Mouse (Mus musculus): ENCODE data around the gene Zwilch. TPM values are rescaled to one million over a fixed set of nuclear protein-coding genes. Genes with fewer than 3 reads are reported as not detected.
A peak's percentile ranks its signal among the peaks of the same experiment; 100 is the strongest.
"Not testable (repeated sequence)": the region's sequence is repeated elsewhere in the genome, so short reads cannot be mapped to it uniquely, and the experiment has no call there.

Gene Zwilch
- polyA plus RNA-seq, 1 experiment: 0.77 TPM

DNA sequence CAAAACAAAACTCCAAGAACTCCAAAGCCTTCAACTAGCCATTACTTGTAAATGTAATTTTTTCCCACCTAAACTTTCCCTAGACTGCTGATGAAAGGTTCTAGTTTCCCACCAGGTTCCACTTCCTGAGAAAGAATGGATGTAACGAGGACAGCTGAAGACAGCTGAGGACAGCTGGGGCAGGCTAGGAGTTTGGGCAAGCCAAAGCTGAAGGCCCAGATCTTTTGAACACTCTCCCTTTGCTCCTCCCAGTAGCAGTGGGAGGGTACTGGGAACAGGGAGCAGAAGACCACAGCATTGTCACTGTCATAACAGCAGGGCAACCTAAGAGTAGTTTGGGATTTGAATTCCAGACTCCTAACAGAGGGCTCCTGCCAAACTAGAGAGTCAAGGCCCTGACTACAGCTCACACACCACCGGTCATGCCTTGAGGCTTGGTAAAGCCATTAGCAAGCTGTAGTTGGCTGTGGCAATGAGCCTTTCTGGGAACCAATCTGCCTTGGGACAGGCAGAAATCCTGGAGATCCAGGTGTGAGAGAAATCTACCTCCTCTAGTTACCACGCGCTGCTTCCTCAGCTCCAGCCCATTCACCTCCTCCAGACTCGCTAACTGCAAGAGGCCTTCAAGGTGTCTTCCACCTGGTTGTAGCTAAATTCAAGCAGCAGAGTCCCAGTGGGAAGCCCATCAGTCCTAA is 25.3 kb upstream of the Zwilch start:
- Histone ChIP-seq H3K4me3 (ENCODE audit: insufficient read depth, low read depth, low read length) (no peak overlapping the region), H3K36me3 (ENCODE audit: control insufficient read depth, insufficient read depth, low read length) (peaks cover 1% of the 10 kb centered on the region; the same call in 1 of the 2 replicates), H3K27me3 (replicated peaks; ENCODE audit: control insufficient read depth, insufficient read depth, low read length) (no peaks in the 10 kb centered on the region), H3K4me1 (ENCODE audit: control insufficient read depth, insufficient read depth, low read length) (no peaks in the 10 kb centered on the region; the same call in 1 of the 2 replicates), H3K27ac (ENCODE audit: insufficient read depth, low read depth, low read length) (no peak overlapping the region)
- TF ChIP-seq POLR2A (IDR thresholded peaks at IDR 0.05; ENCODE audit: low read depth, low read length) (no peak), CTCF (conservative IDR thresholded peaks at IDR 0.05; ENCODE audit: insufficient read depth, insufficient read length, low read depth, low read length) (no peak)
- no peak for DNase-seq
- WGBS: 92% methylated on average over 5 of the region's 5 CpGs

DNA sequence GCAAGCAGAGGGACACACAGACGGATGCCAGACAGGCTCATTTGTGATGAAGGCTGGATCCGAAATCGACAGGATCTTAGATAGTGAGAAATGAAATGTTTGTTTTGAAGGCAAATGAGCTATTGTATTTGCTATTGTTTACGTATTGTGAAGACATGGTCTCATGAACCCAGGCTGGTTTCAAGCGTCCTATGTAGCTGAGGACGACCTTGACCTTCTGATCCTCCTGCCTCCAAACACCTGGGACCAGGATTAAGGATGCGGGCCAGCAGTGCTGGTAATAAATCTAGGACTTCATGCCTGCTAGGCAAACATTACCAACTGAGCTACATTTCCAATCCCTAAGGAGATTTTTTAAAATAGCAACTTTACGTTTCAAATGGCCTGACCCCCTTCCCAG is 24.6 kb upstream of the Zwilch start:
- TF ChIP-seq CTCF (conservative IDR thresholded peaks at IDR 0.05; ENCODE audit: insufficient read depth, insufficient read length, low read depth, low read length): no peak
- no peak for TF ChIP-seq POLR2A (IDR thresholded peaks at IDR 0.05; ENCODE audit: low read depth, low read length)
- H3K4me1 ChIP-seq (ENCODE audit: control insufficient read depth, insufficient read depth, low read length): no peaks in the 10 kb centered on the region; the same call in 1 of the 2 replicates
- H3K4me3 ChIP-seq (ENCODE audit: insufficient read depth, low read depth, low read length): no peak overlapping the region
- 83% methylated on average over 8 of the region's 8 CpGs for WGBS
- no peaks in the 10 kb centered on the region for H3K27me3 ChIP-seq (replicated peaks; ENCODE audit: control insufficient read depth, insufficient read depth, low read length)
- H3K36me3 ChIP-seq (ENCODE audit: control insufficient read depth, insufficient read depth, low read length): peaks cover under 1% of the 10 kb centered on the region; the same call in 1 of the 2 replicates
- DNase-seq: no peak
- no peak overlapping the region for H3K27ac ChIP-seq (ENCODE audit: insufficient read depth, low read depth, low read length)

DNA sequence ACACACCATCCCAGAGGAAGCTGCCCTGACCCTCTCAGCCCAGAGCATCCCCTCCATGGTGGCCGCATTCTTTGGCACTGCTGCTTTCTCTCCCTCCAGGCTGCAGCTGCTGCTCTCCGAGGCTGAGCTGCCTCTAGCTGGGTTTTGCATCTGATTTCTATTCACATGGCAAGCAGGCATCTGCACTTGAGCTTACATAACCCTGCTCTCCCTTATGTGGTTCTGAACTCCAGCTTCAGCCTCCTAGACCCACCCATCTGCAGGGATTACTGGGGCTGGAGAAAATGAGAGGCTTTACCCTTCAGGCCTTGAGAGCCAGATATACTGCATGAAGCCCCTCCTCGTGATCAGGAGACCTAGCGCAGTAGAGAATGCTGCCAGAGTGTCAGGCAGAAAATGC is 22.6 kb upstream of the Zwilch start:
- Histone ChIP-seq H3K27me3 (replicated peaks; ENCODE audit: control insufficient read depth, insufficient read depth, low read length) (no peaks in the 10 kb centered on the region), H3K4me3 (ENCODE audit: insufficient read depth, low read depth, low read length) (no peak overlapping the region), H3K36me3 (ENCODE audit: control insufficient read depth, insufficient read depth, low read length) (no peaks in the 10 kb centered on the region; the same call in 1 of the 2 replicates), H3K27ac (ENCODE audit: insufficient read depth, low read depth, low read length) (no peak overlapping the region), H3K4me1 (ENCODE audit: control insufficient read depth, insufficient read depth, low read length) (no peaks in the 10 kb centered on the region; the same call in 1 of the 2 replicates)
- no peak for TF ChIP-seq POLR2A (IDR thresholded peaks at IDR 0.05; ENCODE audit: low read depth, low read length)
- TF ChIP-seq CTCF (conservative IDR thresholded peaks at IDR 0.05; ENCODE audit: insufficient read depth, insufficient read length, low read depth, low read length): no peak
- no peak for DNase-seq
- WGBS: 82% methylated on average over 4 of the region's 4 CpGs

DNA sequence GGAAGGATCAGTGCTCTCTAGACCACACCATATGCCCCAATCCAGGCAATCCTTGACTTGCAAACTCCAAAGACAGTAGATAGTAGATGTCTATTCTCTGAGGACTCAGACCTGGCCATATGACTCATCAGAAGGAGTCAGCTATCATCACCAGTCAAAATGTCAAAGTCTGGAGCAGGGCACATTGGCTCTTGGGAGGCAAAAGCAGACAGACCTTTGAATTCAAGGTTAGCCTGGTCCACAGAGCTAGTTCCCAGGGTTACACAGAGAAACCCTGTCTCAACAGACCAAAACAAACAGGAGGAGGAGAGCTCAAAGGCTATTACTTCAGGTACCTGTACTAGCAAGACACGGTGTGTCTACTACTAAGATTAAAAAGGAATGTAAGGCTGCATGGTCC is 21.0 kb upstream of the Zwilch start:
- H3K36me3 ChIP-seq (ENCODE audit: control insufficient read depth, insufficient read depth, low read length): no peaks in the 10 kb centered on the region; the same call in 1 of the 2 replicates
- no peaks in the 10 kb centered on the region for H3K4me1 ChIP-seq (ENCODE audit: control insufficient read depth, insufficient read depth, low read length)
- no peak overlapping the region for H3K27ac ChIP-seq (ENCODE audit: insufficient read depth, low read depth, low read length)
- TF ChIP-seq CTCF (conservative IDR thresholded peaks at IDR 0.05; ENCODE audit: insufficient read depth, insufficient read length, low read depth, low read length) (no peak), POLR2A (IDR thresholded peaks at IDR 0.05; ENCODE audit: low read depth, low read length) (no peak)
- DNase-seq: no peak
- no peaks in the 10 kb centered on the region for H3K27me3 ChIP-seq (replicated peaks; ENCODE audit: control insufficient read depth, insufficient read depth, low read length)
- H3K4me3 ChIP-seq (ENCODE audit: insufficient read depth, low read depth, low read length): no peak overlapping the region
- 61% methylated on average over 1 of the region's 1 CpGs for WGBS

DNA sequence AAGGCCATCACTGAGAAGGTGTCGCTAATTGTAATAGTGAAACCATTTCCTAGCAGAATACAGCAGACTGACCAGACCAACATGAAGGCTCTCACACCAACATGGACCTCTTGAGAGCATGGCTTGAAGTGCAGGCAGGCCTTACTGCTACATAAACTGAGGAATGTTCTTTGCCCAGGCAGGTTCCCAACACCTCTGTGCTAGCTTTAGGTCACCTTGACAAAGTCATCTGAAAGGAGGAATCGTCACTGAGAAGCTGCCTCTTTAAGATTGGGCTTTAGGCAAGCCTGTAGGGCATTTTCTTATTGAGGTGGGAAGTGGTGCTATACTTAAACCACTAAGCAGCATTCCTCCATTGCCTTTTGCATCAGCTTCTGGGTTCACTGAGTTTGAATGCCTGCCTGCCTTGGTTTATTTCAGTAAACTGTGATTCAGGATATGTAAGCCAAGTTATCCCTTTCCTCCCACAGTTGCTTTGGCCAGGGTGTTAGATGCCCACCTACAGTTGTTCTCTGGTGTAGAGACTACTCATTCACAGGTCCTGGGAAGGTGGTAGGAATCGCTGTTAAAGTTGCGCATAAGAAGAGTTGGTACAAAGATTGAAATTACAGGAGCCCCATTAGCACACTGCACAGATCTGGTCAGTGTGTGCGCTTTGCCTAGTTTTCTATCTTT is 11.4 kb upstream of the Zwilch start:
- no peak overlapping the region for H3K4me3 ChIP-seq (ENCODE audit: insufficient read depth, low read depth, low read length)
- H3K27ac ChIP-seq (ENCODE audit: insufficient read depth, low read depth, low read length): no peak overlapping the region
- H3K27me3 ChIP-seq (replicated peaks; ENCODE audit: control insufficient read depth, insufficient read depth, low read length): no peaks in the 10 kb centered on the region
- TF ChIP-seq POLR2A (IDR thresholded peaks at IDR 0.05; ENCODE audit: low read depth, low read length) (no peak), CTCF (conservative IDR thresholded peaks at IDR 0.05; ENCODE audit: insufficient read depth, insufficient read length, low read depth, low read length) (no peak)
- peaks cover 3% of the 10 kb centered on the region; the same call in 1 of the 2 replicates for H3K4me1 ChIP-seq (ENCODE audit: control insufficient read depth, insufficient read depth, low read length)
- no peak for DNase-seq
- 87% methylated on average over 5 of the region's 5 CpGs for WGBS
- peaks cover 5% of the 10 kb centered on the region; the same call in 1 of the 2 replicates for H3K36me3 ChIP-seq (ENCODE audit: control insufficient read depth, insufficient read depth, low read length)

DNA sequence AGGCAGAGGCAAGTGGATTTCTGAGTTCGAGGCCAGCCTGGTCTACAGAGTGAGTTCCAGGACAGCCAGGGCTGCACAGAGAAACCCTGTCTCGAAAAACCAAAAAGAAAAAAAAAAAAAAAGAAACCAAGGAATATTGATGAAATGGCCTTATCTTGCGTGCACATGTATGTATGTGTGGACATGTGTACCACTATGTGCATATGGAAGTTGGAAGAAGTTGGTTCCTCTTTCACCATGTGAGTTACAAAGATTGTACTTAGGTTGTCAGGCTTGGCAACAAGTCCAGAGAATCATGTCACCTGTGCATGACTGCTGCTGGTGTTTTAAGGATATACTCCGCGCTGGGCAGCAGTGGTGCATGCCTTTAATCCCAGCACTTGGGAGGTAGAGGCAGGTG is 10.4 kb upstream of the Zwilch start:
- not testable (repeated sequence) for H3K36me3 ChIP-seq (ENCODE audit: control insufficient read depth, insufficient read depth, low read length); H3K27me3 ChIP-seq (replicated peaks; ENCODE audit: control insufficient read depth, insufficient read depth, low read length); H3K4me3 ChIP-seq (ENCODE audit: insufficient read depth, low read depth, low read length); H3K4me1 ChIP-seq (ENCODE audit: control insufficient read depth, insufficient read depth, low read length); H3K27ac ChIP-seq (ENCODE audit: insufficient read depth, low read depth, low read length); DNase-seq
- 91% methylated on average over 5 of the region's 5 CpGs for WGBS

DNA sequence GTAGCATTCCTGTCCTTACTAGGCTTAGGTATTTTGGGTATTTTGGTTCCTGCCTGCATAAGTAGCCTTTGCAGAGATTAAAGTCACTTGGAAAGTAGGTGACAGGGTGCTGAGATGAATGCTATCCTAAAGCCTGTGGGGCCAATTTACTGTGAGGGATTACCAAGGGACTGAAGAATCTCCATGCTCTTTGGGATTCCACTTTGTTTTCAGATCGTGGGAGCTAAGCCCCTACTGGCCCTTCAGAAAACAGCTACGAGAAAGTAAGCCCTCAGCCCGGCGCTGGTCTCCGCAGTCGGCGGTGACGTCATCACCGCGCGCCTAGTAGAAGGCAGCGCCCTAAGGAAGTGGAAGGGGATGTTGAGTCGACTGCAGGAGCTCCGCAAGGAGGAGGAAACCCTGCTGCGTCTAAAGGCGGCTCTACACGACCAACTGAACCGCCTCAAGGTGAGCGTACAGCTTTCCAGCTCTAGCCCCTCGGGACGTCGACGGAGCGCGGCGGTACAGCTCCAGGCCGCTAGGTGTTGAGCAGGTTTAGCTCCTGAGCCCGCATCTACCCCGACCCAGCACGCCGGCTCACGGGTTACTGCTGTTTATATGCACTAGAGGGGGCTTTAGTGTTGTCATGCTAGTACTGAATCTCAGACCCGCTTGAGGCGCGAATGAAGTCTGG is 6.2 kb upstream of the Zwilch start, which contains the start of gene Snapc5:
Snapc5 (plus strand) TSS at position 301 of the 673 bp plus-strand sequence.
- under 1% methylated on average over 35 of the region's 35 CpGs for WGBS
- peaks cover 7% of the 10 kb centered on the region; the same call in 1 of the 2 replicates for H3K4me1 ChIP-seq (ENCODE audit: control insufficient read depth, insufficient read depth, low read length)
- no peaks in the 10 kb centered on the region for H3K27me3 ChIP-seq (replicated peaks; ENCODE audit: control insufficient read depth, insufficient read depth, low read length)
- peak within 1 kb of the TSS; percentile 98 for H3K4me3 ChIP-seq (ENCODE audit: insufficient read depth, low read depth, low read length)
- H3K27ac ChIP-seq (ENCODE audit: insufficient read depth, low read depth, low read length): peak within 1 kb of the TSS; percentile 77
- peak; percentile 56 for TF ChIP-seq CTCF (conservative IDR thresholded peaks at IDR 0.05; ENCODE audit: insufficient read depth, insufficient read length, low read depth, low read length)
- peak; percentile 80 for TF ChIP-seq POLR2A (IDR thresholded peaks at IDR 0.05; ENCODE audit: low read depth, low read length)
- H3K36me3 ChIP-seq (ENCODE audit: control insufficient read depth, insufficient read depth, low read length): peaks cover 17% of the 10 kb centered on the region
- peak; percentile 93 for DNase-seq
